Comparison of ENCODE assay signal across 9 mouse cellular contexts in the genomic region with DNA sequence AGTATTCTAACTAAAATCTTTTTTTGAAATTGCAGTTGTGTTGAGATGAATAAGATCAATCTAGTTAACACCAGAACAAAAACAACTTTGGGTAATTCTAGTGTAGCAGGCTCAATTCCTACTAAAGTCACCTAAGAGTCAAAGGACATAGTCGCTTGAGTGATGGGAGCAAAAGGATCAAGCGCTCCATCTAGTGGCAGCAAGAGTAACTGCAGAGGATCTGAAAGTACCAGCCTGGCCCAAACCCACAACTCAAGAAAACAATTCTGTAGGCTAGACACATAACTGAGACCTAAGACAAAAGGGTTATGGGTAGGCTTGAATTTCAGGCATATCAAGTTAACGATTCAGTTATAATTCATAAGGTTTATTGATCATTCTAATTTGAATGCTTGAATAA. TPM values are rescaled to one million over a fixed set of nuclear protein-coding genes. Genes with fewer than 3 reads are reported as not detected.
DNase-seq lines count a peak whose midpoint lies in the region; ATAC-seq and TF ChIP-seq lines count a peak whose summit lies in the region.
"Had no signal": no experiment of that assay in that cellular context is flagged by ENCODE, and none has a peak within 500 bp of the region (broad histone marks: within the 10 kb centered on the region; RNA-seq: fewer than 3 reads in every experiment).

No protein-coding gene starts in this region.

- 3% methylated on average over 3 of the region's 3 CpGs for WGBS in small intestine, adult 2 months

- no peaks in the 10 kb centered on the region for H3K4me1 ChIP-seq in small intestine, adult 2 months (ENCODE audit: control insufficient read depth, insufficient read depth, insufficient read length, low read length)

- DNase-seq in layer of hippocampus, adult 11-12 months (ENCODE audit: low spot score): peak; percentile 30
- no peak for DNase-seq in layer of hippocampus, adult 9-11 months
- peak; percentile 24 for DNase-seq in adrenal gland, adult 8-10 months
- peak; percentile 29 for DNase-seq in embryo, embryonic 9.5 days (ENCODE audit: extremely low spot score)
- DNase-seq in heart, postnatal 4 days: peak; percentile 65
- peak; percentile 45 to 62 for DNase-seq in layer of hippocampus, postnatal 10 days (ENCODE audit: low spot score in 2 of 2)

- H3K4me3 ChIP-seq in small intestine, adult 2 months (ENCODE audit: low read depth, low read length): no peak overlapping the region
- H3K4me3 ChIP-seq: myocyte had no signal

- peak; percentile 98 for ATAC-seq in megakaryocyte-erythroid progenitor cell, adult 5-6 weeks (replicated peaks; ENCODE audit: low FRiP score, low TSS enrichment, poor library complexity, severe bottlenecking)

- peak; percentile 61; the same call in 1 of the 2 replicates for TF ChIP-seq CTCF in small intestine, adult 2 months (IDR thresholded peaks at IDR 0.05; ENCODE audit: extremely low read depth, insufficient read length, insufficient replicate concordance, low read depth, low read length)

- no peak overlapping the region for H3K27ac ChIP-seq in small intestine, adult 2 months (ENCODE audit: insufficient read depth, low read depth, low read length)

- H3K27me3 ChIP-seq in small intestine, adult 2 months (ENCODE audit: control insufficient read depth, insufficient read depth, low read length): no peaks in the 10 kb centered on the region

- H3K36me3 ChIP-seq in small intestine, adult 2 months (ENCODE audit: control insufficient read depth, insufficient read depth, low read length): no peaks in the 10 kb centered on the region

- TF ChIP-seq POLR2A in small intestine, adult 2 months (IDR thresholded peaks at IDR 0.05; ENCODE audit: low read depth, low read length): no peak

RNA-seq across cellular contexts. Expression of a gene that starts 20.9 kb away (rescaled TPM):
- total RNA-seq in adrenal gland, adult 8-10 months (2022): 100 to 1,000 TPM; 113 to 176 (median 144) TPM
- total RNA-seq in heart, postnatal 4 days (2021): 100 to 1,000 TPM; 134 to 135 TPM
- total RNA-seq in layer of hippocampus, postnatal 10 days (2021): 10 to 100 TPM; 78.6 to 79.6 TPM
- 34.2 and 39.9 TPM in 2 replicates for total RNA-seq in megakaryocyte-erythroid progenitor cell, adult 5-6 weeks (2014; fragmentation: Nextera tagmentation)
- 40.1 and 53.3 TPM in 2 replicates for total RNA-seq in megakaryocyte-erythroid progenitor cell, adult 5-6 weeks (2017)
- 1.8 and 3.4 TPM in 2 replicates for polyA plus RNA-seq in small intestine, adult 2 months (2012; rRNA removed)

RNA-seq across cellular contexts. Expression of a gene that starts 57.8 kb away (rescaled TPM):
- total RNA-seq in adrenal gland, adult 8-10 months (2022): not detected
- total RNA-seq in heart, postnatal 4 days (2021): not detected
- not detected for total RNA-seq in layer of hippocampus, postnatal 10 days (2021)
- total RNA-seq in megakaryocyte-erythroid progenitor cell, adult 5-6 weeks (2014; fragmentation: Nextera tagmentation): not detected in 2 replicates
- total RNA-seq in megakaryocyte-erythroid progenitor cell, adult 5-6 weeks (2017): not detected in 2 replicates
- polyA plus RNA-seq in small intestine, adult 2 months (2012; rRNA removed): not detected in 2 replicates
- polyA plus RNA-seq: myocyte had no signal
